Comparison of ENCODE assay signal across 9 mouse cellular contexts in the genomic region with DNA sequence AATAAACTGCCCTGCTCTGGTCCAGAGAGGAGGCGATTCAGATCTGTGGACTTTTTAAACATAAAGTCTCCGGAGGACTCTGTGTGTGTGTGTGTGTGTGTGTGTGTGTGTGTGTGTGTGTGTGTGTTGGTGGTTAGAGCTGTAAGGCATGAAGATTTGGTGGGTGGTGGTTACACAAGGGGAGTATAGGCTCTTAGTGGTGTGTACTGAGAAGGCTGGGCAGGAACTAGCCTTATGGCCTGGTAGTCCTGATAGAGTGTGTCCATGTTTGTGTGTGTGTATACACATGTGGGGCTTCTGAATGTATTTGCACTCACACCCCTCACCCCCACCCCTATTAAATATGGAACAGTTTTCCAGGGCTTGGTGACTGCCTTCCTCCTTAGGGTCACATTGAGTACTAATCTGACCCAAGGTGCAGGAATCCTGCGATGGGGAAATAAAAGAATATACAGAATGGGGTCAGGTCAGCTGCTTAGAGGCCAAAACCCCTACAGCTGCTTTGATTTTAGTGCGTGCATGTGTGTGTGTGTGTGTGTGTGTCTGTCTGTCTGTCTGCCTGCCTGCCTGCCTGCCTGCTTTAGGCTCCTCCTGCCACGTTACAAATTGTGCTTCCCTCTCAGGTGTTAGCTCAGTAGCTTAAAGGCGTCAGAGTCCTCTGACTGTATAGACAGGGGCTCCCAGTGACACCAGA.
A peak's percentile ranks its signal among the peaks of the same experiment; 100 is the strongest.
DNase-seq lines count a peak whose midpoint lies in the region; ATAC-seq and TF ChIP-seq lines count a peak whose summit lies in the region.
"Had no signal": no experiment of that assay in that cellular context is flagged by ENCODE, and none has a peak within 500 bp of the region (broad histone marks: within the 10 kb centered on the region; RNA-seq: fewer than 3 reads in every experiment).

No protein-coding gene starts in this region.

- peak overlapping the region; percentile 65 for H3K4me2 ChIP-seq in hindbrain, embryonic 16.5 days (ENCODE audit: low read length)

- no peak for TF ChIP-seq CTCF in brain, embryonic 14.5 days (IDR thresholded peaks at IDR 0.05; ENCODE audit: borderline replicate concordance, extremely low read depth, insufficient read depth, insufficient read length)

- peak overlapping the region; percentile 74 for H3K4me3 ChIP-seq in hindbrain, embryonic 16.5 days (ENCODE audit: low read length)

- peaks cover 6% of the 10 kb centered on the region for H3K4me1 ChIP-seq in hindbrain, embryonic 16.5 days (ENCODE audit: control insufficient read depth, insufficient read depth, low read depth, low read length)

- H3K36me3 ChIP-seq in hindbrain, embryonic 16.5 days (ENCODE audit: control insufficient read depth, insufficient read depth, low read length), result no peaks in the 10 kb centered on the region

- DNase-seq in brain, embryonic 14.5 days (ENCODE audit: low read depth), result peak; percentile 48
- peak; percentile 26 for DNase-seq in embryo, embryonic 11 days
- no peak for DNase-seq in thymus, postnatal 0 days (ENCODE audit: low spot score)
- DNase-seq in urinary bladder, postnatal 14 days (ENCODE audit: low spot score), result no peak
- DNase-seq in thymus, postnatal 4 days, result no peak
- DNase-seq: heart, adult 18-20 months; thymus, adult 2 months had no signal

- peak overlapping the region; percentile 29; the same call in 1 of the 2 replicates for H3K9ac ChIP-seq in hindbrain, embryonic 16.5 days (ENCODE audit: low read depth, low read length)

- ATAC-seq in hindbrain, embryonic 16.5 days, result no peak
- ATAC-seq in megakaryocyte progenitor cell, adult 5-6 weeks (replicated peaks; ENCODE audit: poor library complexity), result peak; percentile 41

- peaks cover 3% of the 10 kb centered on the region; the same call in 1 of the 2 replicates for H3K27me3 ChIP-seq in hindbrain, embryonic 16.5 days (replicated peaks; ENCODE audit: control insufficient read depth, insufficient read depth, low read length)

- TF ChIP-seq POLR2A in brain, embryonic 14.5 days (IDR thresholded peaks at IDR 0.05; ENCODE audit: borderline replicate concordance, extremely low read depth, insufficient read depth, insufficient read length, poor library complexity, severe bottlenecking), result no peak

- H3K27ac ChIP-seq in hindbrain, embryonic 16.5 days (ENCODE audit: low read depth, low read length), result peak overlapping the region; percentile 64

- H3K9me3 ChIP-seq in hindbrain, embryonic 16.5 days (ENCODE audit: control insufficient read depth, low read length), result no peaks in the 10 kb centered on the region

- WGBS in hindbrain, embryonic 16.5 days, result 34% methylated on average over 6 of the region's 6 CpGs

Comparison
In these comparisons a context has a peak if more than half of its experiments do, and no peak if none do; other contexts are left out.
1. DNase-seq: peak in brain, embryonic 14.5 days (single experiment) and embryo, embryonic 11 days (single experiment); none in thymus, postnatal 0 days (single experiment), urinary bladder, postnatal 14 days (single experiment) and thymus, postnatal 4 days (single experiment).